Mouse (Mus musculus) frontal cortex, postnatal 14 days (tissue): ENCODE data around the gene Btbd35f18.
"Not testable (repeated sequence)": the region's sequence is repeated elsewhere in the genome, so short reads cannot be mapped to it uniquely, and the experiment has no call there.

Experiments
- DNase-seq, 2 experiments: peaks; one replicate each; pipeline ENCODE4 v3.0.0; 2022; ENCODE audit warnings: low spot score in 2 of 2

The Btbd35f18 gene

GRCm38 (mm10) chrX:3699933-3700332 lies at the start of gene Btbd35f18:
TSS of gene Btbd35f18 (plus strand) at chrX:3700233.
- not testable (repeated sequence) for DNase-seq
